Mouse (Mus musculus) cerebellum, adult 18-20 months (tissue): Measurements from ENCODE around the gene Tekt1.

ENCODE experiments used
- DNase-seq, 2 experiments: peaks; one replicate each; pipeline ENCODE4 v3.0.0; 2021

The Tekt1 gene

GRCm38 (mm10) chr11:72362347-72362741, at the start of gene Tekt1:
Gene Tekt1, minus strand, starts transcription at chr11:72362442.
- no peak for DNase-seq

- no peak for DNase-seq
These were observed 49.7 kb upstream of the Tekt1 start for GRCm38 (mm10) chr11:72411945-72412344.

- peak; percentile 27 to 29 for DNase-seq
These were observed 49.1 kb upstream of the Tekt1 start, which contains the start of gene Smtnl2 for GRCm38 (mm10) chr11:72411093-72411921. Gene Smtnl2, minus strand, starts transcription at chr11:72411713.

GRCm38 (mm10) chr11:72410521-72411092, 48.4 kb upstream of the Tekt1 start:
- DNase-seq = no peak

- DNase-seq = no peak
These were observed 47.6 kb upstream of the Tekt1 start for GRCm38 (mm10) chr11:72409649-72410385.

- no peak for DNase-seq
These were observed 46.4 kb upstream of the Tekt1 start for GRCm38 (mm10) chr11:72408451-72409170.

- DNase-seq = no peak
These were observed 45.3 kb upstream of the Tekt1 start for GRCm38 (mm10) chr11:72407574-72407973.

- DNase-seq = no peak
These were observed 44.8 kb upstream of the Tekt1 start for GRCm38 (mm10) chr11:72407081-72407480.

DNA sequence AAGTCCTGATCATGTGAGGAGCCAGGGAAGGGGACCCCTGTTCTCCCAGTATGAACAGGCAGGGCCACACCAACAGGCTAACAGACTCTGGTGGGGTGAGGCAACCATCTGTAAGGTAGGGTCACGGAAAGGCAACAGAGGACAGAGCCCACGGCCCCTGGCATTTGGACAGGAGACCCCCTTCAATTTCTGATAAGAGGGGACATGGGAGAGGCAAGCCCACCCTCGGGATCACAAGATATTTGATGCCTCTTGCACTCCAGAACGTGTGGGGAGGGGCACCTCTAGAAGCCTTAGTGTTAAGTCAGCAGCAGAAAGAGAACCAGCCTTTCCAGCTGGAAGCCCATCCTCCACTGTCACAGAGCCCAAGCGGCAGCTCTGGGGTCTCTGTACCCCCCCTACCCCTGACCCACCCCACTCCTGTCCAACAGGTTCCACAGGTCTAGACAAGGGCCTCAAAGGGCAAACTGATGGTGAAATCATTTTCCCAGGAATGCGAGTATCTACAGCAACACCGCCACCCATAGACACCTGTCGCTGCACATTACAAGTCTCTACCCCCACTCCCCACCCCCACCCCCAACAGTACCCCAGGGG, 43.9 kb upstream of the Tekt1 start:
- DNase-seq = no peak

DNA sequence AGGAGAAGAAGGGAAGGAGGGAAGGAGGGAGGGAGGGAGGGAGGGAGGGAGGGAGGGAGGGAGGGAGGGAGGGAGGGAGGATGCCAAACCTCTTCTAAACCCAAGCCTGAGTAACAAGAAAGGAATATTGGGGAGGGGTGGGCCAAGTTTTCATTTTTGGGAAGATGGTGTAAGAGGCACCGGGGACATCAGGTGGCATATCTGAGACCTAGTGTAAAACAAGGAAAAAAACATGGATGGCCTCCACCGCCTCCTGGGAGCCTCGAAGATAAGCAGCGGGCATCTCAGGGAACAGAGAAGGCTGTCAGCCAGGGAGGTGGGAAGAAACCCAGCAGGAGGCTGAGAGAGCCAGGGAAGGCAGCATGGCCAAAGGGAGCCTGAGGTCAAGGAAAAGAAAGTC, 43.3 kb upstream of the Tekt1 start:
- no peak for DNase-seq

DNA sequence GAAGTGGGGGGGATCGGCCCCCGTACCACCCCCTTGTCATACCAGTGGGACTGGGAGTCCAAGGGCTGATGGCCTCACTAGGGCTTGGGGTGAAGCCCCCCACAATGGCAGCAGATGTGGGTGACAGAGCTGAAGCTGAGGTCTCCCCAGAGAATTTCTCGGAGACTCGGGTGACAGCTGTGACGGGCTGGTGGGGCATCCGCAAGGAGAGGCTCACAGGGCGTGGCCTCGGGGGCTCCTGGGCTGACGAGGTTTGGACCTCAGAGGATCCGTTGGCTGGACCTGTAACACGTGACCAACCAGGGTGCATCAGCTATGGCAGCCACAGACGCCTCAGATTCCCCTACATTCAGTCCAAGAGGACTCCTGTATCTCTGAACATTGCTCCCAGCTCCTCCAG, 40.7 kb upstream of the Tekt1 start:
- DNase-seq = no peak

DNA sequence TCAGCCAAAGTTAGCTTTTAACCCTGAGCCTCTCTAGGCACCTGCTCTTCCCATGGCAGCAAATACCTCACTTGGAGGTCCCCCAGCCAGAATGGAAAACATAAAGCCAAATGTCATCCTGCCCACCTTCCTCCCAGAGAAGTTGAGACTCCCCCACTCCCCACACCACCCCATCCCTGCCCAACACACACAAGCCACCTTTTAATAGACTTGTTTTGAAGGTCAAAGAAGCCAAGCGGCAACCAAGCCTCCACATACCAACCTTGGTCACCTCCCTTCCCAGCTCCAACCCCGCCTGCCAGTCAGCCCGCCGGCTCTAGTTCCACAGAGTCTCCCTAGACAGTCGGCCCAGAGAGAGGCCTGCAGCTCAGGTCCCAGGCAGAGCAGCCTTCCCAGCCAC, 39.8 kb upstream of the Tekt1 start:
- no peak for DNase-seq

DNA sequence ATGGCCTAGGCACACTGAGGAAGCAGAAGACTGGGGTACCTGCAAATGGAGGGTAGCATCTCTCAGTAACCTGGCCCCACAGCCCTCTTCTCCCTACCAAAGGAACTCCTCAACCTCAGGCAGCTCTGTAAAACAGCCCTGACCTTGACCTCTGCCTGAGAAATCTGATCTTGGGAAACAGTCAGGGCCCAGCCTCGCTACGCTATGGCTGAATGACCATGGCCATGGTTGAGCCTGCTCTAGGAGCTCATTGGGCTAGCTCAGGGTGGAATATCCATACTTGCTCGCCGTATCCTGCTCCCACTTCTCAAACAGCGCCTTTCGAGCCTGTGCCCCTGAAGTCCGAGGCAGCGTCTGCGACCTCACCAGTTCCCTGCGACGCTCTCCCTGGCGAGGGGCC, 38.8 kb upstream of the Tekt1 start:
- DNase-seq = no peak

GRCm38 (mm10) chr11:72397811-72398525, 35.7 kb upstream of the Tekt1 start:
- DNase-seq = no peak

GRCm38 (mm10) chr11:72397072-72397471, 34.8 kb upstream of the Tekt1 start:
- no peak for DNase-seq

- DNase-seq = no peak
These were observed 34.4 kb upstream of the Tekt1 start for GRCm38 (mm10) chr11:72396621-72397020.

DNA sequence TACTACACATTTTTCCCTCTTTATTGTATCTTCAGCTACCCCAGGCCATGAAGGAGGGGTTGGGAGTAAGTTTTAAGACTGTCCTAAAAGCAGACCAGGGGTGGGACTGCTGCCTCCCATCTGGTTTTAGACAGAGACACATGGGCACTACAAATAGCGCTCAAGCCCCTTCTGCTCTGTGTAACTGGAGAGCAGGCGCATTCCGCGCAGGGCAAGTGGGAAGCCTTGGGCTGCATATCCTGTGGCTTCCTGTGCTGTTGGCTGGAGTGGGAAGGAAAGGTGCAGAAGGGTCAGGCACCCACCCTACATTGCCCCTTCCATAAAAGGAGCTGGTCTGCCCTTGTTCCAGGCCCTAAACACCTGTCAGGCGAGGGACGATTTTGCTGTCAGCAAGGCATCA, 33.4 kb upstream of the Tekt1 start:
- no peak for DNase-seq

DNA sequence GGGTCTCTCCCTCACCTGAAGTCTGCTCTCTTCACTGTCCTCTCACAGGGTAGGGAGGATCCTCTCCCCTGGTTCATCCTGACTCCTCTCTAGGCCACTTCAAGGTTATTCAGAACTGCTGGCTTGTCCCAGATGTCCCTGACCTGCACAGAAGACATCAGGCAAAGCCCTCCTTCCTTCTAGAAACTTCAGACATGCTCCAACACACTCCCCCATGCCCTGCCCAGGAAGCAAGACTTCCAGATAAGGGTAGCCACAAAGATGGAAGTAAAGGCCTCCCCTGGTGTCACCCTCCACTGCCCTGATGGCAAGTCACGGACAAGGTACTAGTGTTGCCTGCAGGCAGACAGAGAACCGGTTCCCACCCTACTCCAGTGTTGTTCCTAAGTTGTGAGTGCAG, 32.5 kb upstream of the Tekt1 start:
- no peak for DNase-seq

GRCm38 (mm10) chr11:72393669-72394068, 31.4 kb upstream of the Tekt1 start:
- no peak for DNase-seq

GRCm38 (mm10) chr11:72393243-72393642, 31.0 kb upstream of the Tekt1 start:
- no peak for DNase-seq

DNA sequence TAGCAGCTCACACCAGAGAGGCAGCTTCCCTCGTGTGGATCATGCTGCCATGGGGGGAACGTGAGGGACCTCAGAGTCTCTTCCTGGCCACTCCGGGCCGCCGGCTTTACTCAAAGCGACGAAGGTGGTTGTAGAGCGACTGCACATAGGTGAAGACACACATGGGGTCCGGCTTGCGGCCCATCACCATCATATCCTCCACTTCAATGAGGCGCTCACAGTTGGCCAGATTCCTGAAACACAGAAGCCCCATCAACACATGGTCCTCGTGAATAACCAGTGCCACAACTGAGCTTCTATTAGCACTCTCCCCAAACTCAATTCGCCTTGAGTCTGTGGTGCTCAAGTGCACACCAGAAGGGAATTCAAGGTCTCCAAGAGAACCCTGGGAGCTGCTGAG, 28.9 kb upstream of the Tekt1 start:
- no peak for DNase-seq
